Mouse (Mus musculus): Measurements from ENCODE around the gene Prdx6. TPM values are rescaled to one million over a fixed set of nuclear protein-coding genes. Genes with fewer than 3 reads are reported as not detected.

The Prdx6 gene
- total RNA-seq, 2 experiments from 2014 or later = 369 to 400 TPM

Other genes with a start within 250 kb of the Prdx6 start
- gene Zbtb37, start 216.4 kb downstream of the Prdx6 start, total RNA-seq (2021) = 10 to 100 TPM; 26.4 to 29.5 TPM
- 10 to 100 TPM; 30.2 to 31.0 TPM for gene Dars2, start 180.6 kb downstream of the Prdx6 start, total RNA-seq (2021)
- 10 to 100 TPM in 1 of 2 experiments, 1 to 10 TPM in 1; 9.6 to 10.2 TPM for gene Cenpl, start 180.5 kb downstream of the Prdx6 start, total RNA-seq (2021)
- gene Klhl20, start 119.7 kb downstream of the Prdx6 start, total RNA-seq (2021) = 10 to 100 TPM; 22.2 to 22.3 TPM
- gene Ankrd45, start 108.5 kb downstream of the Prdx6 start, total RNA-seq (2021) = 1 to 10 TPM; 3.8 to 5.0 TPM
- not detected for gene Tex50, start 91.9 kb downstream of the Prdx6 start, total RNA-seq (2021)
- not detected for gene Tnfsf4, start 144.2 kb upstream of the Prdx6 start, total RNA-seq (2021)
- not detected for gene Tnfsf18, start 243.4 kb upstream of the Prdx6 start, total RNA-seq (2021)

Measured in adrenal gland, postnatal 4 days (tissue).